Mouse (Mus musculus): ENCODE results near the gene Tecpr1.

DNA sequence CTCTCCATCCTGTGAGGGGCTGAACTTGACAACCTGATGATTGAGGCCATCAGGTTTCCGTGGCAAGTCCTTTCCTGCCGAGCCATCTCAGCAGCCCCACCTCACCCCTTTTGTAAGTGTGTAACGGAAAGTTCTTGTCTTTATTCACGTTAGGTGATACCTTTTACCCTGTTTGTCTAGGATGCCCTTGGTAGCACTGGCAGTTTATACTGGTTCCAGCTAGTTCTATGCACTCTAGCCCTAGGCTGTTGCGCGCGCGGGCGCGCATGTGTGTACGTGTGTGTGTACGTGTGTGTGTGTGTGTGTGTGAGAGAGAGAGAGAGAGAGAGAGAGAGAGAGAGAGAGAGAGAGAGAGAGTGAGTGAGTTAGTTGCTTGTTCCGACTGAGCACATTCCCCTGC, 40.1 kb upstream of the Tecpr1 start:
- TF ChIP-seq POLR2A (IDR thresholded peaks at IDR 0.05; ENCODE audit: control insufficient read depth, extremely low read depth, insufficient read depth, low read length, poor library complexity) (no peak), CTCF (IDR thresholded peaks at IDR 0.05; ENCODE audit: borderline replicate concordance, control insufficient read depth, extremely low read depth, insufficient read depth, low read length, poor library complexity) (no peak)
